Mouse (Mus musculus): ENCODE results near the gene 4933400A11Rik. TPM values are rescaled to one million over a fixed set of nuclear protein-coding genes. Genes with fewer than 3 reads are reported as not detected.

4933400A11Rik gene
- total RNA-seq, 1 experiment from 2014 or later: not detected

Other genes with a start within 250 kb of the 4933400A11Rik start
- gene Mid1, start 94.4 kb downstream of the 4933400A11Rik start, total RNA-seq (2017): 10.3 and 12.8 TPM in 2 replicates
- gene Gm21887, start 230.0 kb upstream of the 4933400A11Rik start, total RNA-seq (2017): 108 and 116 TPM in 2 replicates